Mouse (Mus musculus): ENCODE data around the gene Fam171a2.
A peak's percentile ranks its signal among the peaks of the same experiment; 100 is the strongest.

Fam171a2 gene

GRCm38 (mm10) chr11:102453131-102453530 lies 5.6 kb upstream of the Fam171a2 start:
- no peak for DNase-seq

GRCm38 (mm10) chr11:102449043-102450008 lies 1.8 kb upstream of the Fam171a2 start:
- no peak for DNase-seq

- DNase-seq: no peak
Observed at GRCm38 (mm10) chr11:102448327-102448726, 845 bp upstream of the Fam171a2 start.

- DNase-seq: peak; percentile 94
Observed at GRCm38 (mm10) chr11:102446581-102447461, 661 bp downstream of the Fam171a2 start.

GRCm38 (mm10) chr11:102445891-102446361 lies 1.6 kb downstream of the Fam171a2 start:
- DNase-seq: peak; percentile 97

DNA sequence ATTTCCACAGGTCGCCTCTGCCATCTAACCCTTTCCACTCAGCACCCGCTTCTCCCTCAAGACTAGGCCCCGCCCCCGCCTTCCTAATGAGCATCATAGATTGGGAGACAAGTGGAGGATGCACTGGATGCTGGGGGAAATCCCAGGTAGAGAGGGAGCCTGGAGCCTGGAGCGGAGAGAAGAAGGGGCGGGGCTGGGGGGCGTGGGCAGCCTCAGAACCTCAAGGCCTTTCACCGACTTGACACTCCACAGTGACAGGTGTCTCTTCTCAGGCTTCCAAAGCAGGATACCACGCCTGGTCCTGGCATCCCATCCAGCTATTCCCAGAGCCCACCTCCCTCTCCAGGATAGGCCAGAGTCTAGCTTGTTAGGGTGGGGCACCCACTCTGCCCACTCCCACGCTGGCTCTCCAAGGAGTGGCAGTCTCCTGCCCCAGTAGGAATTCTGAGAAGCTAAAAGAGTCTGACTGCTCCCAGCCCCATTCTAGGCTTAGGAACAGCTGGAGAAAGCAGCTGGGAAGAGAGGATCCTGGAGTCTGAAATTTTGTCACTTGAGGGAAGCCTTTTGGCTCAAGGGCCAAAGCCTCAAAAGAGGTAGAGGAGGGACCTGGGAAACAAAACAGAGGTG lies 2.1 kb downstream of the Fam171a2 start:
- DNase-seq: peak; percentile 98

DNA sequence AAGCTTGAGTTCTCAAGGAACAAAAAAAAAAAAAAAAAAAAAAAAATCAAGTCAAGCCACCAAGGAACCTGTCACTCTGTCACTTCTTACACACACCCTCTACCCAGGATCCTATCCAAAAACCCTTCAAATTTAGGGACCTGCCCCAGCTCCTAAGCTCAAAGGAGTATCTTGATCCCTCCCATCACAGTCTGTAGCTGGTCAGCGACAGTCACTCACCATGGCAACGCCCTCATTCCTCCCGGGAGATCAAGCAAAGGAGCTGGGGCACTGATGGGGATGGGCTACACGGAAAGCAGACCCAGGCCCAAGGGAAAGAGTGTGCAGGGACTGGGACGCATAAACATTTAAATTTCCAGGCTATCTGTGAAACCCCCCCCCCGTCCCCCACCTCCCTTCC lies 2.7 kb downstream of the Fam171a2 start:
- DNase-seq: no peak

DNA sequence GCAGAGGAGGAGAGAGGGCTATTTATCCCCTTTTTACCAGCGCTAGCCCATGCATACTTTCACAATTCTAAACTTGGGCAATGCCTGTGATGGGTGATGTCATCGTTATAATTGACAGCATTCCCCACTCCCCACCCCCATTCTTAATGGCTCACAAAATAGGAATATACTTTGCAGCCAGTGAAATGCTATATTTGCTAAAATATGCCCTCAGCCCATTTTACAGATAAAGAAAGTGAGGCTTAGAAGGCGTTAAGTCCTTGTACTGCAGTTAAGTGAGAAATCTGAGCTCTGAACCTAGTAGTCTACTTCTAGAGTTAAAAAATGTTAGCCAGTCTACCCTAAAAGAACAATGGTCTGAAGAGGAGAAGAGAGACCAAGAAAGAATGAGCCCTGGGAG lies 3.2 kb downstream of the Fam171a2 start:
- no peak for DNase-seq

- peak; percentile 92 for DNase-seq
Observed at GRCm38 (mm10) chr11:102443740-102444139, 3.7 kb downstream of the Fam171a2 start.

DNA sequence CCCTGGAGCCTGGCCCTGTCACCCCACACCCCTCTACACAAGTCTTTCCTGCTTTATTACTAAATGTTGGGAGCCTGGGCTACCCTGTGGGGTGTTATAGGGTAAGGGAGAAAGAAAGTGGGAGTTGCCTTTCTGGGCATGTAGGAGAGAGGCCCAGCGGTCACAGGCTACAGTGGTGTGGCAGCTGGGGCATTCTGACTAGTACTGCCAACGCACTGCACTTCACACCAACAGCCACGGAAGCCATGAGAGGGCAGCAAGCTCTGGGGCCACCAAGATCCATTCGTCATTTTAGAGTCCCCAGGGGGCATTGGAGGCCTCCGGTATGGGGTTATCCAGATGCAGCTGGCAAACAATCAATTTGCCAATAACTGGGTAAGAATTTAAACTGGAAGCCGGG lies 5.4 kb downstream of the Fam171a2 start:
- DNase-seq: no peak

DNA sequence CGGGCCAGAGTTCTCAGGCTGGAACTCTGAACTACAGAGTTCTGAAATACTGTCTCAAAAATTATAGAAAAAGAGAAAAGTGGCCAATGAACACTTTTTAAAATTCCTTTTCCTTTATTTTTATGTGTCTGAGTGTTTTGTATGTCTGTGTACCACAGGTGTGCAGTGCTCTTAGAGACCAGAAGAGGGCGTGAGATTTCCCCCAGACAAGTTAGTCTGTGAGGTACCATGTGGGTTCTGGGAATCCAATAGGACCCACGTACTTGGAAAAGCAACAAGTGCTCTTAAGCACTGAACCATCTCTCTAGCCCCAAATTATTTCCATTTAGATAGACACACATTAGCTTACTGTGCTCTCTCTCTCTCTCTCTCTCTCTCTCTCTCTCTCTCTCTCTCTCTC lies 6.0 kb downstream of the Fam171a2 start:
- DNase-seq: no peak

DNA sequence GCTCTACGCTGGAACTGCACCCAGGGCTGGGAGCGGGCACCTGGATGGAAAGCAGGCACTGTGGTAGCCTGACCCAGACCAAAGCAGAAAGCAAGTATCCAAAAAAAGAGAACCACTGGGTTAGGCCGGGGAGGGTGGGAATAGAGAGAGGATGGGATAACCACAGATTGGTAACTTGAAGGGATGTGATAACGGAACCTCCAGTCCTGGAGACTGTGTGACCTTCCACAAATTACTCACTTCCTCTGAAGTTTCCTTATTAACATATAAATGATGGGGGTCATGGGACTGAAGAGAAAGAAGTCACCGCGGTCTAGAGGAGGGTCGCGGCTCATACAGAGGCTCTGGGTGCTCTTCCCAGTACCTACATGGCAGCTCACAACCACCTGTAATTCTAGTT lies 7.2 kb downstream of the Fam171a2 start:
- DNase-seq: no peak

- peak; percentile 92 for DNase-seq
Observed at GRCm38 (mm10) chr11:102439093-102440082, 8.1 kb downstream of the Fam171a2 start.

- peak; percentile 94 for DNase-seq
Observed at GRCm38 (mm10) chr11:102438212-102439092, 9.0 kb downstream of the Fam171a2 start.

GRCm38 (mm10) chr11:102437120-102438061 lies 10.1 kb downstream of the Fam171a2 start:
- DNase-seq: peak; percentile 95

DNA sequence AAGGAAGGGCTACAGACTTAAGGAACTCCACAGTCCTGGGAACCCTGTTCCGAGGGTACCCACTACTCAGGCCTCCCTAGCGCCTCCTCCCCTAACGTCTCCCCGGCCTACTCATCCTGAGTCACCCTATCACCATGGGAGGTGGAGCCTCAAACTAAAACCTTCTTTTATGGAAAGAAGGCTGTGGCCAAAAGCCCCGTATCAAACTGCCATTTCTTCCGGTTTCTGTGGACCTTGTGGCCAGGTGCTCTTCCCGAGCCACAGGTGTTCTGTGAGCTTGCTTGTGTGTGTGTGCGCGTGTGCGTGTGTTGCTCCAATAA lies 11.1 kb downstream of the Fam171a2 start:
- peak; percentile 85 for DNase-seq

DNA sequence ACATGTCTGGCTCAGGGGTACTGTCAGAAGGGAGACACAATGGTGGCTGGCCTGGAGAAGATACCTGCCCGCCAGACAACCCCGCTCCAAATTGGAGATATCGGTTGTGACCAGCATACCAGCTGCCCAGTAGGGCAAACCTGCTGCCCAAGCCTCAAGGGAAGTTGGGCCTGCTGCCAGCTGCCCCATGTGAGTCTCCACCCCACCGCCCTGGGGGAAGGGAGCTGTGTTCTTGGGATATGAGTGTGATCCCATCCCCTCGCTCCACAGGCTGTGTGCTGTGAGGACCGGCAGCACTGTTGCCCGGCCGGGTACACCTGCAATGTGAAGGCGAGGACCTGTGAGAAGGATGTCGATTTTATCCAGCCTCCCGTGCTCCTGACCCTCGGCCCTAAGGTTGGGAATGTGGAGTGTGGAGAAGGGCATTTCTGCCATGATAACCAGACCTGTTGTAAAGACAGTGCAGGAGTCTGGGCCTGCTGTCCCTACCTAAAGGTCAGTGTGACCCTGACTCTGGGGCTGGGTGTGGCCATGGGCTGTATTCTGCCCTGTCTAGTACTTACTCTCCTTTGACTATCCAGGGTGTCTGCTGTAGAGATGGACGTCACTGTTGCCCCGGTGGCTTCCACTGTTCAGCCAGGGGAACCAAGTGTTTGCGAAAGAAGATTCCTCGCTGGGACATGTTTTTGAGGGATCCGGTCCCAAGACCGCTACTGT lies 11.6 kb downstream of the Fam171a2 start:
- DNase-seq: peak; percentile 97

DNA sequence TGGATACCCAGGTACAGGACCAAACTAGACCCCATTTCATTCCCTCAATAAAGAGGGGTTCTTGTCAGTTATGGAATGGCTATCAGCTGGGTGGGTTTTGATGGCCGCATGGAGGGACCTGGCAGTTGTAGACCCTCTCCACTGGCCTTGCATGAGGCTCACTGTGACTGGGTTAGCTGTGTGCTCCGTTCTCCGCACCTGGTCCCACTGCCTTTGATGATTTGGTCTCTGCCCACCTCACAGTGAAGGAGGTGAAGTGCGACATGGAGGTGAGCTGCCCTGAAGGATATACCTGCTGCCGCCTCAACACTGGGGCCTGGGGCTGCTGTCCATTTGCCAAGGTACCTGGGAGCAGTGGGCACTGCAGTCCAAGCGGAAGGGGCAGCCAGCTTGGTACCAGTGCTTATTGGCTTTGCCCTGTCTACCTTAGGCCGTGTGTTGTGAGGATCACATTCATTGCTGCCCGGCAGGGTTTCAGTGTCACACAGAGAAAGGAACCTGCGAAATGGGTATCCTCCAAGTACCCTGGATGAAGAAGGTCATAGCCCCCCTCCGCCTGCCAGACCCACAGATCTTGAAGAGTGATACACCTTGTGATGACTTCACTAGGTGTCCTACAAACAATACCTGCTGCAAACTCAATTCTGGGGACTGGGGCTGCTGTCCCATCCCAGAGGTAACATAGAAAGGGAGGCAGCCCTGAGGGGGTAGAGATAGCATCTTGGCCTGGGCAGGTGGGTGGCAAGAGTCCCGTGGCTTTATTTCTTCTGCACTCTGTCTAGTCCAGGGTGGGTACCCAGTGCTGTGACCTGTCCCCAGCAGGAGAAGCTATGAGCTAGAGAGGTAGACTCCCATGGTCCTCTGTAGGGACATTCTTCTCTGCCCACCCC lies 12.4 kb downstream of the Fam171a2 start:
- DNase-seq: peak; percentile 92

All from heart, adult 11 months (tissue).